Mouse (Mus musculus): ENCODE results near the gene Tnks1bp1. TPM values are rescaled to one million over a fixed set of nuclear protein-coding genes. Genes with fewer than 3 reads are reported as not detected.

Tnks1bp1 gene
- polyA plus RNA-seq, 1 experiment from 2014 or later, result 6.5 TPM

- Histone ChIP-seq H3K27me3 (ENCODE audit: insufficient read depth, low read length) (no peaks in the 10 kb centered on the region), H3K36me3 (replicated peaks; ENCODE audit: insufficient read depth, low read length) (no peaks in the 10 kb centered on the region), H3K4me3 (ENCODE audit: low read depth, low read length) (no peak overlapping the region), H3K27ac (ENCODE audit: low read depth) (no peak overlapping the region), H3K4me2 (ENCODE audit: low read depth, low read length) (no peak overlapping the region), H3K4me1 (ENCODE audit: insufficient read depth) (peaks cover 10% of the 10 kb centered on the region), H3K9ac (replicated peaks) (no peak overlapping the region), H3K9me3 (ENCODE audit: low read length) (no peaks in the 10 kb centered on the region)
- peak; percentile 54 for ATAC-seq
- 68% methylated on average over 1 of the region's 1 CpGs for WGBS (ENCODE audit: insufficient replicate concordance)
- DNase-seq, result no peak
- TF ChIP-seq EP300 (IDR thresholded peaks at IDR 0.05; ENCODE audit: low read depth) (no peak), CTCF (IDR thresholded peaks at IDR 0.05; ENCODE audit: low read depth) (no peak)
Measured at GRCm38 (mm10) chr2:85093376-85093775, 45.6 kb downstream of the Tnks1bp1 start.

GRCm38 (mm10) chr2:85095906-85096305 lies 48.1 kb downstream of the Tnks1bp1 start:
- peak; percentile 45 for DNase-seq
- TF ChIP-seq CTCF (IDR thresholded peaks at IDR 0.05; ENCODE audit: low read depth) (no peak), EP300 (IDR thresholded peaks at IDR 0.05; ENCODE audit: low read depth) (no peak)
- ATAC-seq, result peak; percentile 80
- Histone ChIP-seq H3K4me3 (ENCODE audit: low read depth, low read length) (no peak overlapping the region), H3K4me1 (ENCODE audit: insufficient read depth) (peaks cover 6% of the 10 kb centered on the region; the same call in 1 of the 2 replicates), H3K36me3 (replicated peaks; ENCODE audit: insufficient read depth, low read length) (no peaks in the 10 kb centered on the region), H3K9ac (replicated peaks) (no peak overlapping the region), H3K27ac (ENCODE audit: low read depth) (peak overlapping the region; percentile 82), H3K4me2 (ENCODE audit: low read depth, low read length) (no peak overlapping the region), H3K9me3 (ENCODE audit: low read length) (no peaks in the 10 kb centered on the region), H3K27me3 (ENCODE audit: insufficient read depth, low read length) (no peaks in the 10 kb centered on the region)
- WGBS (ENCODE audit: insufficient replicate concordance), result 46% methylated on average over 5 of the region's 5 CpGs

- 80% methylated on average over 2 of the region's 2 CpGs for WGBS (ENCODE audit: insufficient replicate concordance)
- Histone ChIP-seq H3K4me1 (ENCODE audit: insufficient read depth) (peaks cover 4% of the 10 kb centered on the region; the same call in 1 of the 2 replicates), H3K9me3 (ENCODE audit: low read length) (0 out of 2 replicates have a peak, but pooled peaks cover 2% of the 10 kb centered on the region), H3K9ac (replicated peaks) (no peak overlapping the region), H3K27ac (ENCODE audit: low read depth) (no peak overlapping the region), H3K4me2 (ENCODE audit: low read depth, low read length) (no peak overlapping the region), H3K36me3 (replicated peaks; ENCODE audit: insufficient read depth, low read length) (no peaks in the 10 kb centered on the region), H3K4me3 (ENCODE audit: low read depth, low read length) (no peak overlapping the region), H3K27me3 (ENCODE audit: insufficient read depth, low read length) (no peaks in the 10 kb centered on the region)
- ATAC-seq (no peak), DNase-seq (no peak)
- TF ChIP-seq EP300 (IDR thresholded peaks at IDR 0.05; ENCODE audit: low read depth) (no peak), CTCF (IDR thresholded peaks at IDR 0.05; ENCODE audit: low read depth) (no peak)
Measured at GRCm38 (mm10) chr2:85098014-85098413, 50.2 kb downstream of the Tnks1bp1 start.

- Histone ChIP-seq H3K36me3 (replicated peaks; ENCODE audit: insufficient read depth, low read length) (no peaks in the 10 kb centered on the region), H3K9me3 (ENCODE audit: low read length) (0 out of 2 replicates have a peak, but pooled peaks cover 2% of the 10 kb centered on the region), H3K4me1 (ENCODE audit: insufficient read depth) (no peaks in the 10 kb centered on the region), H3K27ac (ENCODE audit: low read depth) (peak overlapping the region; percentile 42; the same call in 1 of the 2 replicates), H3K9ac (replicated peaks) (no peak overlapping the region), H3K4me2 (ENCODE audit: low read depth, low read length) (no peak overlapping the region), H3K27me3 (ENCODE audit: insufficient read depth, low read length) (no peaks in the 10 kb centered on the region), H3K4me3 (ENCODE audit: low read depth, low read length) (no peak overlapping the region)
- ATAC-seq (no peak), DNase-seq (peak; percentile 42)
- WGBS (ENCODE audit: insufficient replicate concordance), result 51% methylated on average over 7 of the region's 7 CpGs
- TF ChIP-seq EP300 (IDR thresholded peaks at IDR 0.05; ENCODE audit: low read depth), result no peak
- TF ChIP-seq CTCF (IDR thresholded peaks at IDR 0.05; ENCODE audit: low read depth), result no peak
Measured at GRCm38 (mm10) chr2:85098824-85099511, 51.1 kb downstream of the Tnks1bp1 start.

GRCm38 (mm10) chr2:85103201-85103600 lies 55.4 kb downstream of the Tnks1bp1 start:
- no peak for ATAC-seq
- Histone ChIP-seq H3K27ac (ENCODE audit: low read depth) (no peak overlapping the region), H3K4me2 (ENCODE audit: low read depth, low read length) (no peak overlapping the region), H3K9ac (replicated peaks) (no peak overlapping the region), H3K4me1 (ENCODE audit: insufficient read depth) (no peaks in the 10 kb centered on the region), H3K27me3 (ENCODE audit: insufficient read depth, low read length) (no peaks in the 10 kb centered on the region), H3K4me3 (ENCODE audit: low read depth, low read length) (no peak overlapping the region), H3K9me3 (ENCODE audit: low read length) (0 out of 2 replicates have a peak, but pooled peaks cover 2% of the 10 kb centered on the region), H3K36me3 (replicated peaks; ENCODE audit: insufficient read depth, low read length) (no peaks in the 10 kb centered on the region)
- no peak for DNase-seq
- WGBS (ENCODE audit: insufficient replicate concordance), result 70% methylated on average over 8 of the region's 8 CpGs
- TF ChIP-seq EP300 (IDR thresholded peaks at IDR 0.05; ENCODE audit: low read depth) (no peak), CTCF (IDR thresholded peaks at IDR 0.05; ENCODE audit: low read depth) (no peak)

GRCm38 (mm10) chr2:85105426-85106013 lies 57.7 kb downstream of the Tnks1bp1 start:
- Histone ChIP-seq H3K9ac (replicated peaks) (no peak overlapping the region), H3K9me3 (ENCODE audit: low read length) (0 out of 2 replicates have a peak, but pooled peaks cover 2% of the 10 kb centered on the region), H3K4me1 (ENCODE audit: insufficient read depth) (no peaks in the 10 kb centered on the region), H3K27me3 (ENCODE audit: insufficient read depth, low read length) (no peaks in the 10 kb centered on the region), H3K36me3 (replicated peaks; ENCODE audit: insufficient read depth, low read length) (no peaks in the 10 kb centered on the region), H3K4me2 (ENCODE audit: low read depth, low read length) (no peak overlapping the region), H3K4me3 (ENCODE audit: low read depth, low read length) (no peak overlapping the region), H3K27ac (ENCODE audit: low read depth) (no peak overlapping the region)
- DNase-seq (no peak), ATAC-seq (no peak)
- no peak for TF ChIP-seq EP300 (IDR thresholded peaks at IDR 0.05; ENCODE audit: low read depth)
- no peak for TF ChIP-seq CTCF (IDR thresholded peaks at IDR 0.05; ENCODE audit: low read depth)
- 24% methylated on average over 11 of the region's 11 CpGs for WGBS (ENCODE audit: insufficient replicate concordance)
